Mouse (Mus musculus): ENCODE results near the gene Aldh18a1. TPM values are rescaled to one million over a fixed set of nuclear protein-coding genes. Genes with fewer than 3 reads are reported as not detected.

Aldh18a1 gene
- total and polyA plus RNA-seq, 3 experiments = 24.9 to 111 (median 43.7) TPM

- ATAC-seq (ENCODE audit: extremely low read depth, insufficient number of reproducible peaks, low FRiP score, poor library complexity, severe bottlenecking) (no peak), DNase-seq (ENCODE audit: low spot score) (no peak)
- Histone ChIP-seq H3K27me3 (ENCODE audit: insufficient read depth, low read length) (peaks cover under 1% of the 10 kb centered on the region; the same call in 1 of the 2 replicates), H3K36me3 (replicated peaks) (no peaks in the 10 kb centered on the region), H3K9me3 (replicated peaks) (no peaks in the 10 kb centered on the region), H3K4me1 (ENCODE audit: insufficient read depth, low read depth, low read length) (peaks cover 20% of the 10 kb centered on the region), H3K4me3 (ENCODE audit: low read depth, low read length) (no peak overlapping the region)
- no peak for TF ChIP-seq CTCF (IDR thresholded peaks at IDR 0.05; ENCODE audit: low read depth, low read length)
Measured at GRCm38 (mm10) chr19:40530323-40530722, 57.9 kb downstream of the Aldh18a1 start.

- Histone ChIP-seq H3K27me3 (ENCODE audit: insufficient read depth, low read length) (peaks cover 2% of the 10 kb centered on the region; the same call in 1 of the 2 replicates), H3K4me3 (ENCODE audit: low read depth, low read length) (no peak overlapping the region), H3K4me1 (ENCODE audit: insufficient read depth, low read depth, low read length) (peaks cover 17% of the 10 kb centered on the region), H3K36me3 (replicated peaks) (no peaks in the 10 kb centered on the region), H3K9me3 (replicated peaks) (no peaks in the 10 kb centered on the region)
- no peak for DNase-seq (ENCODE audit: low spot score)
- no peak for TF ChIP-seq POLR2AphosphoS5 (IDR thresholded peaks at IDR 0.05; ENCODE audit: insufficient replicate concordance, low read depth, low read length)
- TF ChIP-seq TAL1 (conservative IDR thresholded peaks at IDR 0.05; ENCODE audit: low read depth, low read length) = no peak
- TF ChIP-seq GATA1 (IDR thresholded peaks at IDR 0.05; ENCODE audit: borderline replicate concordance, low read length) = no peak
- no peak for TF ChIP-seq GATA2 (IDR thresholded peaks at IDR 0.05; ENCODE audit: borderline replicate concordance, low read depth, low read length)
- no peak for TF ChIP-seq CTCF (IDR thresholded peaks at IDR 0.05; ENCODE audit: low read depth, low read length)
- no peak for ATAC-seq (ENCODE audit: extremely low read depth, insufficient number of reproducible peaks, low FRiP score, poor library complexity, severe bottlenecking)
Measured at GRCm38 (mm10) chr19:40528254-40528653, 60.0 kb downstream of the Aldh18a1 start.

- peaks cover 14% of the 10 kb centered on the region for H3K4me1 ChIP-seq (ENCODE audit: insufficient read depth, low read depth, low read length)
- H3K27me3 ChIP-seq (ENCODE audit: insufficient read depth, low read length) = peaks cover 2% of the 10 kb centered on the region; the same call in 1 of the 2 replicates
- TF ChIP-seq GATA2 (IDR thresholded peaks at IDR 0.05; ENCODE audit: borderline replicate concordance, low read depth, low read length) = no peak
- no peak for TF ChIP-seq GATA1 (IDR thresholded peaks at IDR 0.05; ENCODE audit: borderline replicate concordance, low read length)
- H3K36me3 ChIP-seq (replicated peaks) = no peaks in the 10 kb centered on the region
- ATAC-seq (ENCODE audit: extremely low read depth, insufficient number of reproducible peaks, low FRiP score, poor library complexity, severe bottlenecking) (no peak), DNase-seq (ENCODE audit: low spot score) (no peak)
- H3K9me3 ChIP-seq (replicated peaks) = no peaks in the 10 kb centered on the region
- no peak overlapping the region for H3K4me3 ChIP-seq (ENCODE audit: low read depth, low read length)
Measured at GRCm38 (mm10) chr19:40526367-40527014, 61.8 kb downstream of the Aldh18a1 start.

GRCm38 (mm10) chr19:40523431-40524005 is 64.7 kb downstream of the Aldh18a1 start:
- DNase-seq (ENCODE audit: low spot score) (no peak), ATAC-seq (ENCODE audit: extremely low read depth, insufficient number of reproducible peaks, low FRiP score, poor library complexity, severe bottlenecking) (no peak)
- Histone ChIP-seq H3K27me3 (ENCODE audit: insufficient read depth, low read length) (peaks cover 2% of the 10 kb centered on the region; the same call in 1 of the 2 replicates), H3K4me3 (ENCODE audit: low read depth, low read length) (no peak overlapping the region), H3K9me3 (replicated peaks) (no peaks in the 10 kb centered on the region), H3K36me3 (replicated peaks) (no peaks in the 10 kb centered on the region), H3K4me1 (ENCODE audit: insufficient read depth, low read depth, low read length) (peaks cover 6% of the 10 kb centered on the region)
- TF ChIP-seq TAL1 (conservative IDR thresholded peaks at IDR 0.05; ENCODE audit: low read depth, low read length) (no peak), GATA1 (IDR thresholded peaks at IDR 0.05; ENCODE audit: borderline replicate concordance, low read length) (no peak), CTCF (IDR thresholded peaks at IDR 0.05; ENCODE audit: low read depth, low read length) (no peak), GATA2 (IDR thresholded peaks at IDR 0.05; ENCODE audit: borderline replicate concordance, low read depth, low read length) (no peak)

- peaks cover 2% of the 10 kb centered on the region; the same call in 1 of the 2 replicates for H3K27me3 ChIP-seq (ENCODE audit: insufficient read depth, low read length)
- H3K4me3 ChIP-seq (ENCODE audit: low read depth, low read length) = no peak overlapping the region
- ATAC-seq (ENCODE audit: extremely low read depth, insufficient number of reproducible peaks, low FRiP score, poor library complexity, severe bottlenecking) (no peak), DNase-seq (ENCODE audit: low spot score) (no peak)
- peaks cover 8% of the 10 kb centered on the region for H3K4me1 ChIP-seq (ENCODE audit: insufficient read depth, low read depth, low read length)
- no peaks in the 10 kb centered on the region for H3K9me3 ChIP-seq (replicated peaks)
- TF ChIP-seq GATA1 (IDR thresholded peaks at IDR 0.05; ENCODE audit: borderline replicate concordance, low read length) = no peak
- no peak for TF ChIP-seq POLR2AphosphoS5 (IDR thresholded peaks at IDR 0.05; ENCODE audit: insufficient replicate concordance, low read depth, low read length)
- no peak for TF ChIP-seq TAL1 (conservative IDR thresholded peaks at IDR 0.05; ENCODE audit: low read depth, low read length)
- TF ChIP-seq GATA2 (IDR thresholded peaks at IDR 0.05; ENCODE audit: borderline replicate concordance, low read depth, low read length) = no peak
- TF ChIP-seq CTCF (IDR thresholded peaks at IDR 0.05; ENCODE audit: low read depth, low read length) = no peak
- H3K36me3 ChIP-seq (replicated peaks) = no peaks in the 10 kb centered on the region
Measured at GRCm38 (mm10) chr19:40520403-40520802, 67.9 kb downstream of the Aldh18a1 start.

GRCm38 (mm10) chr19:40518706-40519105 is 69.6 kb downstream of the Aldh18a1 start:
- TF ChIP-seq GATA1 (IDR thresholded peaks at IDR 0.05; ENCODE audit: borderline replicate concordance, low read length) = no peak
- TF ChIP-seq POLR2AphosphoS5 (IDR thresholded peaks at IDR 0.05; ENCODE audit: insufficient replicate concordance, low read depth, low read length) = no peak
- ATAC-seq (ENCODE audit: extremely low read depth, insufficient number of reproducible peaks, low FRiP score, poor library complexity, severe bottlenecking) (no peak), DNase-seq (ENCODE audit: low spot score) (no peak)

GRCm38 (mm10) chr19:40515596-40515995 is 72.7 kb downstream of the Aldh18a1 start:
- TF ChIP-seq CTCF (IDR thresholded peaks at IDR 0.05; ENCODE audit: low read depth, low read length) (no peak), GATA2 (IDR thresholded peaks at IDR 0.05; ENCODE audit: borderline replicate concordance, low read depth, low read length) (no peak), GATA1 (IDR thresholded peaks at IDR 0.05; ENCODE audit: borderline replicate concordance, low read length) (no peak), POLR2AphosphoS5 (IDR thresholded peaks at IDR 0.05; ENCODE audit: insufficient replicate concordance, low read depth, low read length) (no peak), TAL1 (conservative IDR thresholded peaks at IDR 0.05; ENCODE audit: low read depth, low read length) (no peak)
- Histone ChIP-seq H3K36me3 (replicated peaks) (no peaks in the 10 kb centered on the region), H3K9me3 (replicated peaks) (no peaks in the 10 kb centered on the region), H3K4me3 (ENCODE audit: low read depth, low read length) (no peak overlapping the region), H3K27me3 (ENCODE audit: insufficient read depth, low read length) (no peaks in the 10 kb centered on the region), H3K4me1 (ENCODE audit: insufficient read depth, low read depth, low read length) (peaks cover 43% of the 10 kb centered on the region)
- DNase-seq (ENCODE audit: low spot score) = no peak
- ATAC-seq (ENCODE audit: extremely low read depth, insufficient number of reproducible peaks, low FRiP score, poor library complexity, severe bottlenecking) = no peak

More at GRCm38 (mm10) chr19:40518706-40519105, 69.6 kb downstream of the Aldh18a1 start:
- Histone ChIP-seq H3K9me3 (replicated peaks) (no peaks in the 10 kb centered on the region), H3K4me1 (ENCODE audit: insufficient read depth, low read depth, low read length) (peaks cover 17% of the 10 kb centered on the region), H3K27me3 (ENCODE audit: insufficient read depth, low read length) (no peaks in the 10 kb centered on the region), H3K36me3 (replicated peaks) (no peaks in the 10 kb centered on the region), H3K4me3 (ENCODE audit: low read depth, low read length) (no peak overlapping the region)
